Mouse (Mus musculus): Measurements from ENCODE around the gene Mex3a. TPM values are rescaled to one million over a fixed set of nuclear protein-coding genes. Genes with fewer than 3 reads are reported as not detected.

The Mex3a gene
- polyA plus RNA-seq, 1 experiment = 8.1 TPM

- Histone ChIP-seq H3K4me2 (ENCODE audit: low read depth) (no peak overlapping the region), H3K36me3 (ENCODE audit: control insufficient read depth, insufficient read depth) (no peaks in the 10 kb centered on the region), H3K27me3 (ENCODE audit: control insufficient read depth, insufficient read depth, insufficient read length) (no peaks in the 10 kb centered on the region), H3K79me2 (ENCODE audit: control insufficient read depth, insufficient read depth) (no peaks in the 10 kb centered on the region), H3K4me3 (no peak overlapping the region), H3ac (ENCODE audit: control insufficient read depth, insufficient read length) (no peak overlapping the region)
- TF ChIP-seq MYOD1 (IDR thresholded peaks at IDR 0.05; ENCODE audit: control insufficient read depth in 1 of 3, insufficient read length in 2 of 3, low read depth in 2 of 3) (no peak), TCF12 (IDR thresholded peaks at IDR 0.05; ENCODE audit: insufficient read depth, poor library complexity, severe bottlenecking) (no peak), REST (IDR thresholded peaks at IDR 0.05; ENCODE audit: insufficient read depth, insufficient read length) (no peak), MYOG (IDR thresholded peaks at IDR 0.05; ENCODE audit: control insufficient read depth in 1 of 3, insufficient read depth in 1 of 3, insufficient read length in 2 of 3, low read depth in 2 of 3) (no peak), E2F4 (IDR thresholded peaks at IDR 0.05; ENCODE audit: insufficient read depth) (no peak), CEBPB (IDR thresholded peaks at IDR 0.05; ENCODE audit: insufficient read depth, poor library complexity, severe bottlenecking) (no peak), POLR2A (IDR thresholded peaks at IDR 0.05; ENCODE audit: insufficient read length, low read depth) (no peak), SRF (IDR thresholded peaks at IDR 0.05; ENCODE audit: control insufficient read depth, insufficient read length, low read depth) (no peak), TCF3 (IDR thresholded peaks at IDR 0.05; ENCODE audit: insufficient read length, low read depth) (no peak), USF1 (IDR thresholded peaks at IDR 0.05; ENCODE audit: low read depth) (no peak), MAX (IDR thresholded peaks at IDR 0.05; ENCODE audit: low read depth) (no peak), POLR2AphosphoS2 (IDR thresholded peaks at IDR 0.05; ENCODE audit: insufficient read length, low read depth) (no peak)
These were observed 13.8 kb upstream of the Mex3a start for GRCm38 (mm10) chr3:88518411-88518810.

GRCm38 (mm10) chr3:88520078-88520477, 12.1 kb upstream of the Mex3a start:
- Histone ChIP-seq H3K36me3 (ENCODE audit: control insufficient read depth, insufficient read depth) (no peaks in the 10 kb centered on the region), H3K4me2 (ENCODE audit: low read depth) (no peak overlapping the region), H3K79me2 (ENCODE audit: control insufficient read depth, insufficient read depth) (no peaks in the 10 kb centered on the region), H3K27me3 (ENCODE audit: control insufficient read depth, insufficient read depth, insufficient read length) (no peaks in the 10 kb centered on the region), H3ac (ENCODE audit: control insufficient read depth, insufficient read length) (no peak overlapping the region), H3K4me3 (no peak overlapping the region)
- TF ChIP-seq MYOD1 (IDR thresholded peaks at IDR 0.05; ENCODE audit: control insufficient read depth in 1 of 3, insufficient read length in 2 of 3, low read depth in 2 of 3) = no peak

DNA sequence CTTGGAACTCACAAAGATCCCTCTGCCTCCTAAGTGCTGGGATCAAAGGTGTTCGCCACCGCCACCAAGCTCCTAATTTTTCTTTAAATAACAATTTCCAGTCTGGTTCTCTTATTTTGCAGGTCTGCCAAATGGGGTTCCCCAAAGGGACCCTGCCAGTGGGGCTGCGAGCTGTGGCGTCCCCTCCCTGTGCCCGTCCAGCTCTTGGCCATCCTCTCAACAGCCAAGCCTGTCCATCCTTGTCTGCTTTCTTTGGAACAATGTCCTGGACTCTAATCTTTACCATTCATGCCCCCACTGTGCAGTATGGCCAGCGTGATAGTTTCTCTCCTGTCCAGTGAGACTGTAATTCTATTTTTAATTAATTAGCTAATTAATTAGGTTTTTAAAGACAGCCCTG, 11.0 kb upstream of the Mex3a start:
- no peak overlapping the region for H3K4me2 ChIP-seq (ENCODE audit: low read depth)
- H3K27me3 ChIP-seq (ENCODE audit: control insufficient read depth, insufficient read depth, insufficient read length) = no peaks in the 10 kb centered on the region
- H3K36me3 ChIP-seq (ENCODE audit: control insufficient read depth, insufficient read depth) = no peaks in the 10 kb centered on the region
- no peak overlapping the region for H3ac ChIP-seq (ENCODE audit: control insufficient read depth, insufficient read length)
- H3K4me3 ChIP-seq = no peak overlapping the region
- TF ChIP-seq POLR2AphosphoS2 (IDR thresholded peaks at IDR 0.05; ENCODE audit: insufficient read length, low read depth) (no peak), POLR2A (IDR thresholded peaks at IDR 0.05; ENCODE audit: insufficient read length, low read depth) (no peak), USF1 (IDR thresholded peaks at IDR 0.05; ENCODE audit: low read depth) (no peak), MAX (IDR thresholded peaks at IDR 0.05; ENCODE audit: low read depth) (no peak)
- H3K79me2 ChIP-seq (ENCODE audit: control insufficient read depth, insufficient read depth) = peaks cover 7% of the 10 kb centered on the region

GRCm38 (mm10) chr3:88521803-88522331, 10.3 kb upstream of the Mex3a start:
- H3K4me2 ChIP-seq (ENCODE audit: low read depth) = peak overlapping the region; percentile 10

DNA sequence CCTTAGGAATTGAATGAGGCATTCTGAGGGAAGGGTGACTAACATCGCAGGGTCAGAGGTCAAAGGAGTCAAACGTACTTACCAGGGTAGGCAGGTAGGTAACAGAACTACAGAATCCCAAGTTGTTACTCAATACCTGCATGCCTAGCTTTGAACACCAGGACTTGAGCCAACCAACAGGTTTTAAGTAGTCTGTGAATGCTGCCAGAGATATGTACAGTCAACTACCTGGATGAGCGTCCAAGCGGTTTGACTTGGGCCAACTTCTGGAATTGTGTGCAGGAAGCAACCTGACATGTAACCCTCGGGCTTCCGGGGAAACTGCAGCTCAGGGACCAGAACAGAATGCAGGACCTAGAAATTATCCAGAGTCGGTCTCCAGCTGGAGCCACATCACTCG, 9.2 kb upstream of the Mex3a start:
- Histone ChIP-seq H3K79me2 (ENCODE audit: control insufficient read depth, insufficient read depth) (peaks cover 7% of the 10 kb centered on the region), H3K4me3 (no peak overlapping the region), H3K4me2 (ENCODE audit: low read depth) (no peak overlapping the region), H3K27me3 (ENCODE audit: control insufficient read depth, insufficient read depth, insufficient read length) (no peaks in the 10 kb centered on the region), H3ac (ENCODE audit: control insufficient read depth, insufficient read length) (no peak overlapping the region), H3K36me3 (ENCODE audit: control insufficient read depth, insufficient read depth) (no peaks in the 10 kb centered on the region)
- TF ChIP-seq USF1 (IDR thresholded peaks at IDR 0.05; ENCODE audit: low read depth) (no peak), MAX (IDR thresholded peaks at IDR 0.05; ENCODE audit: low read depth) (no peak), TCF3 (IDR thresholded peaks at IDR 0.05; ENCODE audit: insufficient read length, low read depth) (no peak), CEBPB (IDR thresholded peaks at IDR 0.05; ENCODE audit: insufficient read depth, poor library complexity, severe bottlenecking) (no peak), REST (IDR thresholded peaks at IDR 0.05; ENCODE audit: insufficient read depth, insufficient read length) (no peak), SRF (IDR thresholded peaks at IDR 0.05; ENCODE audit: control insufficient read depth, insufficient read length, low read depth) (no peak), TCF12 (IDR thresholded peaks at IDR 0.05; ENCODE audit: insufficient read depth, poor library complexity, severe bottlenecking) (no peak)

More at GRCm38 (mm10) chr3:88521803-88522331, 10.3 kb upstream of the Mex3a start:
- peak; percentile 73 for TF ChIP-seq POLR2AphosphoS2 (IDR thresholded peaks at IDR 0.05; ENCODE audit: insufficient read length, low read depth)
- no peak for TF ChIP-seq TCF3 (IDR thresholded peaks at IDR 0.05; ENCODE audit: insufficient read length, low read depth)
- no peaks in the 10 kb centered on the region for H3K27me3 ChIP-seq (ENCODE audit: control insufficient read depth, insufficient read depth, insufficient read length)
- H3K4me3 ChIP-seq = no peak overlapping the region
- H3ac ChIP-seq (ENCODE audit: control insufficient read depth, insufficient read length) = no peak overlapping the region
- H3K79me2 ChIP-seq (ENCODE audit: control insufficient read depth, insufficient read depth) = peaks cover 7% of the 10 kb centered on the region
- no peaks in the 10 kb centered on the region for H3K36me3 ChIP-seq (ENCODE audit: control insufficient read depth, insufficient read depth)

- Histone ChIP-seq H3K4me3 (no peak overlapping the region), H3K79me2 (ENCODE audit: control insufficient read depth, insufficient read depth) (peaks cover 15% of the 10 kb centered on the region), H3K27me3 (ENCODE audit: control insufficient read depth, insufficient read depth, insufficient read length) (no peaks in the 10 kb centered on the region), H3ac (ENCODE audit: control insufficient read depth, insufficient read length) (no peak overlapping the region), H3K4me2 (ENCODE audit: low read depth) (no peak overlapping the region), H3K36me3 (ENCODE audit: control insufficient read depth, insufficient read depth) (no peaks in the 10 kb centered on the region)
- no peak for TF ChIP-seq CEBPB (IDR thresholded peaks at IDR 0.05; ENCODE audit: insufficient read depth, poor library complexity, severe bottlenecking)
- no peak for TF ChIP-seq USF1 (IDR thresholded peaks at IDR 0.05; ENCODE audit: low read depth)
- TF ChIP-seq MYOG (IDR thresholded peaks at IDR 0.05; ENCODE audit: control insufficient read depth in 1 of 3, insufficient read depth in 1 of 3, insufficient read length in 2 of 3, low read depth in 2 of 3) = no peak
- no peak for TF ChIP-seq SRF (IDR thresholded peaks at IDR 0.05; ENCODE audit: control insufficient read depth, insufficient read length, low read depth)
- no peak for TF ChIP-seq REST (IDR thresholded peaks at IDR 0.05; ENCODE audit: insufficient read depth, insufficient read length)
- TF ChIP-seq MYOD1 (IDR thresholded peaks at IDR 0.05; ENCODE audit: control insufficient read depth in 1 of 3, insufficient read length in 2 of 3, low read depth in 2 of 3) = no peak
- TF ChIP-seq TCF12 (IDR thresholded peaks at IDR 0.05; ENCODE audit: insufficient read depth, poor library complexity, severe bottlenecking) = no peak
- TF ChIP-seq POLR2AphosphoS2 (IDR thresholded peaks at IDR 0.05; ENCODE audit: insufficient read length, low read depth) = no peak
- TF ChIP-seq MAX (IDR thresholded peaks at IDR 0.05; ENCODE audit: low read depth) = no peak
- no peak for TF ChIP-seq POLR2A (IDR thresholded peaks at IDR 0.05; ENCODE audit: insufficient read length, low read depth)
- TF ChIP-seq E2F4 (IDR thresholded peaks at IDR 0.05; ENCODE audit: insufficient read depth) = no peak
- no peak for TF ChIP-seq TCF3 (IDR thresholded peaks at IDR 0.05; ENCODE audit: insufficient read length, low read depth)
These were observed 7.2 kb upstream of the Mex3a start for GRCm38 (mm10) chr3:88525021-88525420.

All from myocyte (in vitro differentiated cells).